Mouse (Mus musculus) limb, embryonic 14.5 days (tissue): ENCODE measurements around the gene Fkbp8. TPM values are rescaled to one million over a fixed set of nuclear protein-coding genes. Genes with fewer than 3 reads are reported as not detected.

Experiments
- ATAC-seq: fragments of 200-750 bp; cut with Nextera tagmentation; 2 replicates; pipeline ENCODE4 v1.8.0; 2017; ENCODE audit warnings: low read depth, moderate number of reproducible peaks, moderate TSS enrichment; ENCODE audit not compliant: low FRiP score
- DNase-seq: peaks from one replicate; pipeline ENCODE4 v3.0.0-alpha.2; 2015; ENCODE audit warnings: low spot score
- H3K27ac ChIP-seq: fragments of 300-500 bp; sonication (generic); replicated peaks from 2 replicates; pipeline ENCODE4 v1.5.1; 2014; ENCODE audit warnings: low read depth, mild to moderate bottlenecking, low read length, moderate library complexity, mixed read lengths
- H3K27me3 ChIP-seq: fragments of 300-500 bp; sonication (generic); 2 replicates; pipeline ENCODE4 v1.6.1; 2014; ENCODE audit warnings: low read length, mixed read lengths; ENCODE audit not compliant: control insufficient read depth, insufficient read depth
- H3K36me3 ChIP-seq: fragments of 300-500 bp; sonication (generic); 2 replicates; pipeline ENCODE4 v1.6.1; 2014; ENCODE audit warnings: mild to moderate bottlenecking, low read length, moderate library complexity, mixed read lengths; ENCODE audit not compliant: control insufficient read depth, insufficient read depth
- H3K4me1 ChIP-seq: fragments of 300-500 bp; sonication (generic); 2 replicates; pipeline ENCODE4 v1.6.1; 2014; ENCODE audit warnings: antibody characterized with exemption, low read length, mixed read lengths; ENCODE audit not compliant: control insufficient read depth, insufficient read depth
- H3K4me2 ChIP-seq: fragments of 300-500 bp; sonication (generic); replicated peaks from 2 replicates; pipeline ENCODE4 v1.6.1; 2014; ENCODE audit warnings: low read depth, mild to moderate bottlenecking, low read length, moderate library complexity; ENCODE audit not compliant: severe bottlenecking
- H3K4me3 ChIP-seq: fragments of 300-500 bp; sonication (generic); replicated peaks from 2 replicates; pipeline ENCODE4 v1.5.1; 2014; ENCODE audit warnings: low read length
- H3K9ac ChIP-seq: fragments of 300-500 bp; sonication (generic); 2 replicates; pipeline ENCODE4 v1.6.1; 2014; ENCODE audit warnings: mild to moderate bottlenecking, low read depth, low read length, moderate library complexity; ENCODE audit not compliant: severe bottlenecking
- H3K9me3 ChIP-seq: fragments of 300-500 bp; sonication (generic); 2 replicates; pipeline ENCODE4 v1.6.1; 2016; ENCODE audit warnings: low read length; ENCODE audit not compliant: control insufficient read depth
- POLR2A ChIP-seq: fragments of 200-500 bp; IDR thresholded peaks from 2 replicates; pipeline ENCODE4 v1.8.0; 2012; ENCODE audit warnings: inconsistent platforms, mild to moderate bottlenecking, moderate library complexity, borderline replicate concordance; ENCODE audit not compliant: insufficient read depth, insufficient read length; ENCODE audit errors: extremely low read depth
- WGBS: fragments of 180-500 bp; shearing (Covaris S2); extraction: QIAGEN DNeasy Blood & Tissue Kit; methylation state at CpG from one replicate; pipeline ENCODE4 v1.1.7; 2014; 5-methylcytosine and 5-hydroxymethylcytosine counted together
- polyA plus RNA-seq, 2 experiments: library from polyadenylated mRNA; depleted of rRNA in 1 of 2; stranded (reverse) in 1 of 2; unstranded in 1 of 2; fragments of >200 nt; fragmentation: Nextera tagmentation in 1 of 2; extraction: Ambion mirVana in 1 of 2; gene quantifications; 2 replicates each; pipeline versions ENCODE4 v1.2.1 to v1.2.3; 2012 to 2014

Fkbp8 gene
- polyA plus RNA-seq, 2 experiments: 219 to 363 TPM

GRCm38 (mm10) chr8:70546412-70546811 is 18.9 kb downstream of the Fkbp8 start:
- TF ChIP-seq POLR2A: no peak
- H3K9me3 ChIP-seq: no peaks in the 10 kb centered on the region
- H3K4me1 ChIP-seq: 0 out of 2 replicates have a peak, but pooled peaks cover under 1% of the 10 kb centered on the region
- H3K27ac ChIP-seq: no peak overlapping the region
- H3K27me3 ChIP-seq: no peaks in the 10 kb centered on the region
- H3K4me2 ChIP-seq: no peak overlapping the region
- DNase-seq: no peak
- no peak overlapping the region for H3K9ac ChIP-seq
- ATAC-seq: no peak
- H3K36me3 ChIP-seq: no peaks in the 10 kb centered on the region
- 82% methylated on average over 4 of the region's 4 CpGs for WGBS
- H3K4me3 ChIP-seq: no peak overlapping the region

DNA sequence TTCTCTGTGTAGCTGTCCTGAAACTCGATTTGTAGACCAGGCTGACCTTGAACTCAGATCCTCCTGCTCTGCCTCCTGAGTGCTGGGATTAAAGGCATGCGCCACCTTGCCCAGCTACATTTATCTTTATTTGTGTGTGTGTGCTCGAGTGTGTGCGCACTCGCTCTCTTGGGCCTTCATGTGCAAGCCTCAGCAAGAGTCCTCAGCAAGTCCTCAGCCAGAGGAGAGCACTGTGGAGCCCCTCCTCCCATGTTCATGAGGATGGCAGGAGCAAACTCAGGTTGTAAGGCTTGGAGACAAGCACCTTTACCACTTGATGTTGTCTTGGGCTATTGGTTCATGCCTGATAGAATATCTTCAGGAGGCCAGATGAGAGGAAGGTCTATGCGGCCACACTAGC is 20.2 kb downstream of the Fkbp8 start:
- Histone ChIP-seq H3K4me3 (no peak overlapping the region), H3K27me3 (no peaks in the 10 kb centered on the region), H3K9me3 (no peaks in the 10 kb centered on the region), H3K27ac (no peak overlapping the region), H3K36me3 (no peaks in the 10 kb centered on the region), H3K4me2 (no peak overlapping the region), H3K9ac (no peak overlapping the region), H3K4me1 (no peaks in the 10 kb centered on the region)
- WGBS: 92% methylated on average over 6 of the region's 6 CpGs
- DNase-seq: no peak
- ATAC-seq: no peak
- TF ChIP-seq POLR2A: no peak

DNA sequence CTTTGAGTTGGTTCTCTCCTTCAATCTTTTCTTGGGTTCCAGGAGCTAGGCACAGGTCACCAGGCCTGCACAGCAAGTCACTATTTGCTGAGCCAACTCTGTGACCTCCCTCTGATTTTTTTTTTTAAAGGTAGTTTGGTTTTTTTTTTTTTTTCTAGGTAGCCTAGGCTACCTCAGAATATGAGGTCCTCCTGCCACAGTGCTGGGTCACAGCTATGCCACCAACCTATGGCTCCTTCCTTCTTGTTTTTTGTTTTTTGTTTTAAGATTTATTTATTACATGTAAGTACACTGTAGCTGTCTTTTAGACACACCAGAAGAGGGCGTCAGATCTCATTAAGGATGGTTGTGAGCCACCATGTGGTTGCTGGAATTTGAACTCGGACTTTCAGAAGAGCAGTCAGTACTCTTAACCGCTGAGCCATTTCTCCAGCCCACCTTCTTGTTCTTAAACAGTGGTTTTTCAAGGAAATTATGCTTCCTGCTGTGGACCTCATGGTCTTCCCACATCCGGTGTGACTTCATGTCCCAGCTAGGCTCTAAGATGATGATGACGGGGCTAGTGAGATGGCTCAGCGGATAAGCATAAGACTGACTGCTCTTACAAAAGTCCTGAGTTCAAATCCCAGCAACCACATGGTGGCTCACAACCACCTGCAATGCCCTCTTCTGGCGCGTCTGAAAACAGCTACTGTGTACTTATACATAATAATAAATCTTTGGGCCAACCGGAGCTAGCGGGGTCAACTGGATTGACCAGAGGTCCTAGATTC is 22.1 kb downstream of the Fkbp8 start:
- Histone ChIP-seq H3K4me1 (no peaks in the 10 kb centered on the region), H3K4me3 (no peak overlapping the region), H3K4me2 (no peak overlapping the region), H3K9ac (no peak overlapping the region), H3K27ac (no peak overlapping the region), H3K36me3 (no peaks in the 10 kb centered on the region), H3K27me3 (no peaks in the 10 kb centered on the region), H3K9me3 (no peaks in the 10 kb centered on the region)
- no peak for TF ChIP-seq POLR2A
- WGBS: 90% methylated on average over 10 of the region's 10 CpGs
- ATAC-seq: no peak
- DNase-seq: no peak

DNA sequence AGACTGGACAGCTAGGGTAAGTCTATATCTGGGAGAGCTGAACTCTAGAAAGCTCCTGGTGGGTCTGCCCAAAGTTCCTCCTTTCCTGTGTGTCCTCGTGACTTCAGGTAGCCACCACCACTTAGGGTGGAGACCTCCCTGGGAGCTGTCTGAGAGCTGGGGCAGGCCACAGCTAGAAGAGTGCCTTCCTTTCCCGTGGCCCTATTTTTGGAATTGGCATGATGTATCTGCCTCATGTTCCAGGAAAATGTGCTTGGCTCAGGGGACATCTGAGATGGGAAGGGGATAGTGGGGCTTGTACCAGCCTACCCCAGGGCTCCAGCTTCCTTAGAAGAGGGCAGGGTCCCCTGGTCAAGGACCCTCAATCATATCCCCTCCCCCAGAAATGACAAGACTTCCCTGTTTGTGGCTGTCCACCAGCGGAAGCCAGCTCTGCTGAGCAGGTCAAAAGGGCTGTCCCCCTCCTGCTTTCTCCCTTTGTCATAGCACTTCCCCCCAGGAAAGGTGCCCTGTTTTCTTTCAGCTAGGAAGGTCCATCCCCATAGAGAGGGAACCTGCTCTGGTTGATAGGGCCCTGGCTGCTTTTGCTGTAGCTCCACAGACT is 24.1 kb downstream of the Fkbp8 start:
- 69% methylated on average over 3 of the region's 3 CpGs for WGBS
- Histone ChIP-seq H3K36me3 (no peaks in the 10 kb centered on the region), H3K27ac (no peak overlapping the region), H3K4me1 (no peaks in the 10 kb centered on the region), H3K9ac (no peak overlapping the region), H3K4me3 (no peak overlapping the region), H3K9me3 (no peaks in the 10 kb centered on the region), H3K27me3 (no peaks in the 10 kb centered on the region), H3K4me2 (no peak overlapping the region)
- ATAC-seq (no peak), DNase-seq (no peak)
- no peak for TF ChIP-seq POLR2A

DNA sequence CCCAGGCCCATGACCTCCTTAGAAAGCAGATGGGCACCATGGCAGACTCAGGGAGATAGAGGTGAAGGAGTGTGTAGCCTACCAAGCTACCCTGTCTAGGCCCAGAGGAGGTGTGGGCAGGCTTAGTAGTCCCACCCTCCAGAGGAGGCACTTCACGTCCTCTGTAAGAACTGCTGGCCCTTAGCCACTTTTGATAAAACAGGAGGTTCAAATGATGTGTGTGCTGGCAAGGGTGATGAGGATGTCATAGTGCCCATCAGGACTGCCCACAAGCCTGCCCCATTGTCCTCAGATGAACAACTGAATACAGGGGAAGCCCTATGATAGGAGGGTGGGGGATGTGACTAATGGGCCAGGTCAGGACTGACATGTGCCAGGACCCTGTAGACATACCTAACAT is 25.3 kb downstream of the Fkbp8 start:
- Histone ChIP-seq H3K36me3 (no peaks in the 10 kb centered on the region), H3K9me3 (no peaks in the 10 kb centered on the region), H3K4me3 (no peak overlapping the region), H3K4me1 (no peaks in the 10 kb centered on the region), H3K4me2 (no peak overlapping the region), H3K9ac (no peak overlapping the region), H3K27me3 (no peaks in the 10 kb centered on the region), H3K27ac (no peak overlapping the region)
- WGBS: 72% methylated on average over 1 of the region's 1 CpGs
- ATAC-seq: no peak
- no peak for DNase-seq
- TF ChIP-seq POLR2A: no peak
